Mouse (Mus musculus) brain, embryonic 14.5 days (tissue): Measurements from ENCODE around the gene Tpsb2.

Source experiments
- CTCF ChIP-seq: fragments of 200-500 bp; IDR thresholded peaks from 2 replicates; pipeline ENCODE4 v1.5.1; 2012; ENCODE audit warnings: inconsistent platforms, mild to moderate bottlenecking, moderate library complexity, borderline replicate concordance; ENCODE audit not compliant: insufficient read depth, insufficient read length; ENCODE audit errors: extremely low read depth
- POLR2A ChIP-seq: fragments of 200-500 bp; IDR thresholded peaks from 2 replicates; pipeline ENCODE4 v1.6.1; 2012; ENCODE audit warnings: mild to moderate bottlenecking, inconsistent platforms, borderline replicate concordance; ENCODE audit not compliant: poor library complexity, insufficient read depth, insufficient read length, severe bottlenecking; ENCODE audit errors: extremely low read depth

- TF ChIP-seq CTCF (no peak), POLR2A (no peak)
These were observed 27.9 kb upstream of the Tpsb2 start for GRCm38 (mm10) chr17:25338218-25338617.
